Mouse (Mus musculus) bone marrow, adult 2 months (tissue): Measurements from ENCODE around the gene Erc2.

Experiments used
- CTCF ChIP-seq: fragments of 200-500 bp; IDR thresholded peaks from 2 replicates; pipeline ENCODE4 v1.5.1; 2011; ENCODE audit warnings: low read length, control low read depth; ENCODE audit not compliant: control insufficient read depth, insufficient read depth
- POLR2A ChIP-seq: fragments of 200-500 bp; IDR thresholded peaks from 2 replicates; pipeline ENCODE4 v1.6.1; 2011; ENCODE audit warnings: low read depth, mild to moderate bottlenecking, control low read depth, low read length, borderline replicate concordance; ENCODE audit not compliant: control insufficient read depth

- TF ChIP-seq POLR2A: no peak
- no peak for TF ChIP-seq CTCF
Observed at GRCm38 (mm10) chr14:27937922-27938321, 315.7 kb downstream of the Erc2 start.
